Mouse (Mus musculus) kidney, embryonic 16.5 days (tissue): ENCODE data around the gene Taok2. TPM values are rescaled to one million over a fixed set of nuclear protein-coding genes. Genes with fewer than 3 reads are reported as not detected.

Source experiments
- ATAC-seq: fragments of 200-750 bp; cut with Nextera tagmentation; 2 replicates; pipeline ENCODE4 v1.8.0; 2017; ENCODE audit warnings: moderate TSS enrichment; ENCODE audit not compliant: low FRiP score, low TSS enrichment
- H3K27ac ChIP-seq: fragments of 300-500 bp; sonication (generic); 2 replicates; pipeline ENCODE4 v1.5.1; 2014; ENCODE audit warnings: low read length
- H3K27me3 ChIP-seq: fragments of 300-500 bp; sonication (generic); 2 replicates; pipeline ENCODE4 v1.6.1; 2014; ENCODE audit warnings: low read length, control low read depth, mixed read lengths; ENCODE audit not compliant: insufficient read depth
- H3K36me3 ChIP-seq: fragments of 300-500 bp; sonication (generic); 2 replicates; pipeline ENCODE4 v1.6.1; 2014; ENCODE audit warnings: low read length, control low read depth, mixed read lengths; ENCODE audit not compliant: insufficient read depth
- H3K4me1 ChIP-seq: fragments of 300-500 bp; sonication (generic); 2 replicates; pipeline ENCODE4 v1.6.1; 2014; ENCODE audit warnings: low read length, control low read depth, mixed read lengths; ENCODE audit not compliant: insufficient read depth
- H3K4me2 ChIP-seq: fragments of 300-500 bp; sonication (generic); replicated peaks from 2 replicates; pipeline ENCODE4 v1.6.1; 2014; ENCODE audit warnings: low read depth, low read length
- H3K4me3 ChIP-seq: fragments of 300-500 bp; sonication (generic); 2 replicates; pipeline ENCODE4 v1.5.1; 2014; ENCODE audit warnings: mild to moderate bottlenecking, low read length
- H3K9ac ChIP-seq: fragments of 300-500 bp; sonication (generic); replicated peaks from 2 replicates; pipeline ENCODE4 v1.6.1; 2014; ENCODE audit warnings: low read length
- H3K9me3 ChIP-seq: fragments of 300-500 bp; sonication (generic); 2 replicates; pipeline ENCODE4 v1.6.1; 2016; ENCODE audit warnings: low read length, control low read depth
- WGBS: fragments of 180-500 bp; shearing (Covaris S2); extraction: QIAGEN DNeasy Blood & Tissue Kit; methylation state at CpG from one replicate; pipeline ENCODE4 v1.1.7; 2014; 5-methylcytosine and 5-hydroxymethylcytosine counted together
- polyA plus RNA-seq: library from polyadenylated mRNA; unstranded; fragments of >200 nt; fragmentation: Nextera tagmentation; extraction: Ambion mirVana; gene quantifications from 2 replicates; pipeline ENCODE4 v1.2.1, GENCODE M21; 2015

Taok2 gene
- polyA plus RNA-seq, 1 experiment from 2014 or later: 58.6 TPM

- Histone ChIP-seq H3K4me3 (peak within 1 kb of the TSS; percentile 57), H3K4me1 (peaks cover 22% of the 10 kb centered on the region), H3K9me3 (no peaks in the 10 kb centered on the region), H3K9ac (peak within 1 kb of the TSS; percentile 74), H3K27me3 (peaks cover 15% of the 10 kb centered on the region), H3K27ac (no peak within 1 kb of the TSS), H3K36me3 (peaks cover under 1% of the 10 kb centered on the region; the same call in 1 of the 2 replicates), H3K4me2 (peak within 1 kb of the TSS; percentile 99)
- WGBS: 26% methylated on average over 4 of the region's 4 CpGs
- ATAC-seq: no peak
Observed at GRCm38 (mm10) chr7:126847116-126847420, 37.4 kb downstream of the Taok2 start, which contains the start of gene Doc2a. TSS of gene Doc2a (plus strand) at chr7:126847416.

GRCm38 (mm10) chr7:126845516-126845915, 39.0 kb downstream of the Taok2 start:
- no peaks in the 10 kb centered on the region for H3K36me3 ChIP-seq
- H3K4me1 ChIP-seq: peaks cover 14% of the 10 kb centered on the region
- H3K27ac ChIP-seq: no peak overlapping the region
- H3K9ac ChIP-seq: no peak overlapping the region
- WGBS: 88% methylated on average over 2 of the region's 2 CpGs
- no peak overlapping the region for H3K4me2 ChIP-seq
- H3K4me3 ChIP-seq: no peak overlapping the region
- H3K27me3 ChIP-seq: peaks cover 15% of the 10 kb centered on the region
- peaks cover 3% of the 10 kb centered on the region; the same call in 1 of the 2 replicates for H3K9me3 ChIP-seq
- no peak for ATAC-seq

GRCm38 (mm10) chr7:126843276-126843675, 41.2 kb downstream of the Taok2 start:
- 79% methylated on average over 9 of the region's 9 CpGs for WGBS
- no peak for ATAC-seq
- Histone ChIP-seq H3K27me3 (peaks cover 3% of the 10 kb centered on the region), H3K9me3 (peaks cover 3% of the 10 kb centered on the region; the same call in 1 of the 2 replicates), H3K36me3 (no peaks in the 10 kb centered on the region), H3K4me3 (no peak overlapping the region), H3K27ac (no peak overlapping the region), H3K4me1 (peaks cover 11% of the 10 kb centered on the region), H3K9ac (no peak overlapping the region), H3K4me2 (no peak overlapping the region)

- no peak overlapping the region for H3K4me3 ChIP-seq
- H3K36me3 ChIP-seq: no peaks in the 10 kb centered on the region
- H3K9ac ChIP-seq: no peak overlapping the region
- H3K4me2 ChIP-seq: no peak overlapping the region
- WGBS: 83% methylated on average over 1 of the region's 1 CpGs
- no peaks in the 10 kb centered on the region for H3K9me3 ChIP-seq
- ATAC-seq: no peak
- H3K27ac ChIP-seq: no peak overlapping the region
- peaks cover 17% of the 10 kb centered on the region for H3K4me1 ChIP-seq
- peaks cover 2% of the 10 kb centered on the region; the same call in 1 of the 2 replicates for H3K27me3 ChIP-seq
Observed at GRCm38 (mm10) chr7:126833294-126833693, 51.2 kb downstream of the Taok2 start.

GRCm38 (mm10) chr7:126832036-126832598, 52.4 kb downstream of the Taok2 start:
- peak overlapping the region; percentile 52; the same call in 1 of the 2 replicates for H3K9ac ChIP-seq
- 1% methylated on average over 21 of the region's 21 CpGs for WGBS
- no peak overlapping the region for H3K27ac ChIP-seq
- peak; percentile 88 for ATAC-seq
- peak overlapping the region; percentile 38 for H3K4me3 ChIP-seq
- peak overlapping the region; percentile 53 for H3K4me2 ChIP-seq
- H3K27me3 ChIP-seq: peaks cover 2% of the 10 kb centered on the region; the same call in 1 of the 2 replicates
- no peaks in the 10 kb centered on the region for H3K9me3 ChIP-seq
- H3K4me1 ChIP-seq: peaks cover 17% of the 10 kb centered on the region
- H3K36me3 ChIP-seq: no peaks in the 10 kb centered on the region

GRCm38 (mm10) chr7:126831539-126831938, 53.0 kb downstream of the Taok2 start, which contains the start of gene 4930451I11Rik:
TSS of gene 4930451I11Rik (minus strand) at chr7:126831639.
- no peaks in the 10 kb centered on the region for H3K36me3 ChIP-seq
- peaks cover 13% of the 10 kb centered on the region for H3K4me1 ChIP-seq
- H3K4me2 ChIP-seq: peak within 1 kb of the TSS; percentile 53
- H3K9ac ChIP-seq: peak within 1 kb of the TSS; percentile 52; the same call in 1 of the 2 replicates
- H3K27ac ChIP-seq: no peak within 1 kb of the TSS
- WGBS: 57% methylated on average over 5 of the region's 5 CpGs
- peaks cover 2% of the 10 kb centered on the region; the same call in 1 of the 2 replicates for H3K27me3 ChIP-seq
- ATAC-seq: peak; percentile 8; the same call in 1 of the 2 replicates
- H3K9me3 ChIP-seq: no peaks in the 10 kb centered on the region
- peak within 1 kb of the TSS; percentile 38 for H3K4me3 ChIP-seq

GRCm38 (mm10) chr7:126825952-126826351, 58.6 kb downstream of the Taok2 start:
- WGBS: 73% methylated on average over 5 of the region's 5 CpGs
- Histone ChIP-seq H3K4me3 (no peak overlapping the region), H3K9me3 (no peaks in the 10 kb centered on the region), H3K4me2 (no peak overlapping the region), H3K9ac (no peak overlapping the region), H3K36me3 (no peaks in the 10 kb centered on the region), H3K27me3 (peaks cover 21% of the 10 kb centered on the region), H3K27ac (no peak overlapping the region), H3K4me1 (peaks cover 7% of the 10 kb centered on the region)
- ATAC-seq: no peak

- Histone ChIP-seq H3K4me3 (no peak overlapping the region), H3K27me3 (peaks cover 21% of the 10 kb centered on the region), H3K36me3 (no peaks in the 10 kb centered on the region), H3K27ac (no peak overlapping the region), H3K9me3 (no peaks in the 10 kb centered on the region), H3K9ac (no peak overlapping the region), H3K4me2 (no peak overlapping the region), H3K4me1 (peaks cover 7% of the 10 kb centered on the region)
- 26% methylated on average over 8 of the region's 8 CpGs for WGBS
- no peak for ATAC-seq
Observed at GRCm38 (mm10) chr7:126825403-126825802, 59.1 kb downstream of the Taok2 start.

GRCm38 (mm10) chr7:126823940-126824339, 60.6 kb downstream of the Taok2 start:
- peaks cover 18% of the 10 kb centered on the region for H3K27me3 ChIP-seq
- whole genome bisulfite sequencing: 16% methylated on average over 10 of the region's 10 CpGs
- peaks cover 7% of the 10 kb centered on the region for H3K4me1 ChIP-seq
- H3K9ac ChIP-seq: no peak overlapping the region
- peaks cover 3% of the 10 kb centered on the region; the same call in 1 of the 2 replicates for H3K9me3 ChIP-seq
- H3K4me3 ChIP-seq: no peak overlapping the region
- H3K4me2 ChIP-seq: no peak overlapping the region
- no peaks in the 10 kb centered on the region for H3K36me3 ChIP-seq
- no peak overlapping the region for H3K27ac ChIP-seq
- ATAC-seq: no peak

- Histone ChIP-seq H3K4me1 (peaks cover 7% of the 10 kb centered on the region), H3K36me3 (no peaks in the 10 kb centered on the region), H3K27me3 (peaks cover 18% of the 10 kb centered on the region), H3K4me3 (peak overlapping the region; percentile 34), H3K9me3 (peaks cover 5% of the 10 kb centered on the region; the same call in 1 of the 2 replicates), H3K27ac (no peak overlapping the region), H3K9ac (peak overlapping the region; percentile 46; the same call in 1 of the 2 replicates), H3K4me2 (peak overlapping the region; percentile 59)
- no peak for ATAC-seq
- WGBS: 0% methylated on average over 9 of the region's 19 CpGs
Observed at GRCm38 (mm10) chr7:126823202-126823711, 61.2 kb downstream of the Taok2 start.
